Mouse (Mus musculus): ENCODE data around the gene Pla2g2f. TPM values are rescaled to one million over a fixed set of nuclear protein-coding genes. Genes with fewer than 3 reads are reported as not detected.

The Pla2g2f gene
- polyA plus RNA-seq, 1 experiment = 34.0 TPM

Other genes starting within 250 kb of the Pla2g2f start
- 0.05 and 0.11 TPM in 2 replicates for gene Vwa5b1, start 121.7 kb downstream of the Pla2g2f start, polyA plus RNA-seq (2012; rRNA removed)
- gene Pla2g2c, start 32.8 kb downstream of the Pla2g2f start, polyA plus RNA-seq (2012; rRNA removed) = 0.27 and 0.45 TPM in 2 replicates
- gene Ubxn10, start 20.5 kb downstream of the Pla2g2f start, polyA plus RNA-seq (2012; rRNA removed) = 2.5 and 2.6 TPM in 2 replicates
- gene Pla2g2d, start 18.1 kb upstream of the Pla2g2f start, polyA plus RNA-seq (2012; rRNA removed) = 8.8 and 10.3 TPM in 2 replicates
- 35.3 and 72.0 TPM in 2 replicates for gene Pla2g5, start 105.9 kb upstream of the Pla2g2f start, polyA plus RNA-seq (2012; rRNA removed)
- gene Gm13030, start 116.3 kb upstream of the Pla2g2f start, polyA plus RNA-seq (2012; rRNA removed) = not detected in 2 replicates
- gene Pla2g2e, start 120.3 kb upstream of the Pla2g2f start, polyA plus RNA-seq (2012; rRNA removed) = 0.63 and 0.67 TPM in 2 replicates
- gene Otud3, start 156.3 kb upstream of the Pla2g2f start, polyA plus RNA-seq (2012; rRNA removed) = 5.5 and 10.8 TPM in 2 replicates
- gene Rnf186, start 209.5 kb upstream of the Pla2g2f start, polyA plus RNA-seq (2012; rRNA removed) = 219 and 382 TPM in 2 replicates
- gene Tmco4, start 215.3 kb upstream of the Pla2g2f start, polyA plus RNA-seq (2012; rRNA removed) = 29.4 and 42.9 TPM in 2 replicates